Mouse (Mus musculus) gastrocnemius, postnatal 36 days (tissue): Measurements from ENCODE around the gene Ndufa1. TPM values are rescaled to one million over a fixed set of nuclear protein-coding genes. Genes with fewer than 3 reads are reported as not detected.
"Not testable (repeated sequence)": the region's sequence is repeated elsewhere in the genome, so short reads cannot be mapped to it uniquely, and the experiment has no call there.

Experiments used
- DNase-seq, 2 experiments: peaks; one replicate each; pipeline ENCODE4 v3.0.0; 2022
- intact Hi-C: fragments of 180-260 bp; cut with DNase I; formaldehyde crosslinking; loops from one replicate; pipeline ENCODE4 v1.15.1; 2025
- long read RNA-seq, 2 experiments: library from polyadenylated mRNA; stranded (forward); transcript quantifications; one replicate each; pipeline ENCODE4 v2.0.0; 2021
- total RNA-seq, 2 experiments: library from RNA; stranded (reverse); gene quantifications; 2 replicates each; pipeline ENCODE4 v1.2.3; 2021

The Ndufa1 gene
- 100 to 1,000 TPM; 353 to 410 TPM for total RNA-seq
- long read RNA-seq, experiment 1, transcript Ndufa1-201 (3 exons, 419 nt) = major isoform, 978 of 1,009 reads
- long read RNA-seq, experiment 1, partial matches to known transcripts = 28 of 1,009 reads
- long read RNA-seq, experiment 1, other reads (novel, unspliced or antisense) = 3 of 1,009 reads
- long read RNA-seq, experiment 2, transcript Ndufa1-201 (3 exons, 419 nt) = major isoform, 1,103 of 1,176 reads
- long read RNA-seq, experiment 2, partial matches to known transcripts = 70 of 1,176 reads
- long read RNA-seq, experiment 2, other reads (novel, unspliced or antisense) = 3 of 1,176 reads

GRCm38 (mm10) chrX:37191105-37191743 is at the start of gene Ndufa1, which contains the start of gene Rnf113a1:
Gene Ndufa1, minus strand, starts transcription at chrX:37191163.
Gene Rnf113a1, plus strand, starts transcription at chrX:37191245.
- intact Hi-C loops = no loop called here
- DNase-seq = peak; percentile 56 to 75

- intact Hi-C loops, DNase-seq: not testable (repeated sequence)
These were observed 31.2 kb upstream of the Ndufa1 start, which contains the start of gene Rhox1 for GRCm38 (mm10) chrX:37222158-37222557. Gene Rhox1, minus strand, starts transcription at chrX:37222258.

- intact Hi-C loops = no loop called here
- no peak for DNase-seq
These were observed 20.0 kb upstream of the Ndufa1 start, which contains the start of gene Gm9 for GRCm38 (mm10) chrX:37210941-37211340. Gene Gm9, minus strand, starts transcription at chrX:37211041.

- intact Hi-C loops = no loop called here
- no peak for DNase-seq
These were observed 7.7 kb upstream of the Ndufa1 start for GRCm38 (mm10) chrX:37198676-37199075.

GRCm38 (mm10) chrX:37191744-37192379 is 899 bp upstream of the Ndufa1 start:
- DNase-seq = no peak
- intact Hi-C loops = no loop called here

- intact Hi-C loops = no loop called here
- DNase-seq = no peak
These were observed 233 bp downstream of the Ndufa1 start for GRCm38 (mm10) chrX:37190755-37191104.

- DNase-seq, intact Hi-C loops: not testable (repeated sequence)
These were observed 6.6 kb downstream of the Ndufa1 start for GRCm38 (mm10) chrX:37184401-37184800.

- intact Hi-C loops = no loop called here
- no peak for DNase-seq
These were observed 22.2 kb downstream of the Ndufa1 start, which contains the start of gene Akap14 for GRCm38 (mm10) chrX:37168742-37169141. Gene Akap14, minus strand, starts transcription at chrX:37168842.

GRCm38 (mm10) chrX:37167085-37167484 is 23.9 kb downstream of the Ndufa1 start:
- intact Hi-C loops = no loop called here
- DNase-seq = no peak

- intact Hi-C loops = no loop called here
These were observed 27.8 kb downstream of the Ndufa1 start for GRCm38 (mm10) chrX:37163115-37163514.

GRCm38 (mm10) chrX:37161169-37161568 is 29.8 kb downstream of the Ndufa1 start:
- no peak for DNase-seq
- intact Hi-C loops = no loop called here

More at GRCm38 (mm10) chrX:37163115-37163514, 27.8 kb downstream of the Ndufa1 start:
- no peak for DNase-seq

- intact Hi-C loops = no loop called here
- DNase-seq = no peak
These were observed 33.1 kb downstream of the Ndufa1 start for GRCm38 (mm10) chrX:37157839-37158238.

GRCm38 (mm10) chrX:37144954-37145353 is 46.0 kb downstream of the Ndufa1 start:
- intact Hi-C loops = no loop called here
- no peak for DNase-seq

- DNase-seq, intact Hi-C loops: not testable (repeated sequence)
These were observed 46.5 kb downstream of the Ndufa1 start for GRCm38 (mm10) chrX:37144498-37144897.

GRCm38 (mm10) chrX:37141732-37142131 is 49.2 kb downstream of the Ndufa1 start:
- intact Hi-C loops = no loop called here
- no peak for DNase-seq

Other genes starting within 250 kb of the Ndufa1 start
- 1 to 10 TPM; 1.7 to 1.9 TPM for gene Sept6, start 199.4 kb downstream of the Ndufa1 start, total RNA-seq
- not detected for gene Sowahd, start 142.3 kb downstream of the Ndufa1 start, total RNA-seq
- gene Rpl39, start 105.8 kb downstream of the Ndufa1 start, total RNA-seq = 100 to 1,000 TPM; 221 to 256 TPM
- 1 to 10 TPM; 8.4 to 9.7 TPM for gene Upf3b, start 80.8 kb downstream of the Ndufa1 start, total RNA-seq
- gene Nkap, start 64.4 kb downstream of the Ndufa1 start, total RNA-seq = 1 to 10 TPM; 5.6 to 8.8 TPM
- gene Akap14, start 22.3 kb downstream of the Ndufa1 start, total RNA-seq = not detected
- gene Rnf113a1, start 82 bp upstream of the Ndufa1 start, total RNA-seq = 1 to 10 TPM; 1.9 to 3.4 TPM
- gene Gm9, start 19.9 kb upstream of the Ndufa1 start, total RNA-seq = not detected
- not detected for gene Rhox1, start 31.1 kb upstream of the Ndufa1 start, total RNA-seq
- gene Rhox2a, start 53.8 kb upstream of the Ndufa1 start, total RNA-seq = not detected
- not detected for gene Rhox3a, start 58.8 kb upstream of the Ndufa1 start, total RNA-seq
- not detected for gene Rhox4a, start 74.2 kb upstream of the Ndufa1 start, total RNA-seq
- not detected for gene Rhox3a2, start 188.9 kb upstream of the Ndufa1 start, total RNA-seq
- gene Rhox4a2, start 199.7 kb upstream of the Ndufa1 start, total RNA-seq = not detected
- gene Rhox2b, start 220.9 kb upstream of the Ndufa1 start, total RNA-seq = not detected
- not detected for gene Rhox4b, start 241.3 kb upstream of the Ndufa1 start, total RNA-seq